Mouse (Mus musculus): ENCODE data around the gene Tnxb.
"Not testable (repeated sequence)": the region's sequence is repeated elsewhere in the genome, so short reads cannot be mapped to it uniquely, and the experiment has no call there.

Gene Tnxb

GRCm38 (mm10) chr17:34716247-34716646 is 45.9 kb downstream of the Tnxb start:
- in situ Hi-C loops (cut with MboI; ENCODE audit: unreplicated experiment in 2 of 2) = loop anchor here in 1 of 2 experiments (25.0 kb wide), 1 partner anchor 279 kb away; no protein-coding TSS in a partner anchor

- in situ Hi-C loops (cut with MboI; ENCODE audit: unreplicated experiment in 2 of 2) = loop anchor here in 1 of 2 experiments (25.0 kb wide), 1 partner anchor 280 kb away; no protein-coding TSS in a partner anchor
These were observed 47.1 kb downstream of the Tnxb start for GRCm38 (mm10) chr17:34717401-34717800.

GRCm38 (mm10) chr17:34719886-34720285 is 49.6 kb downstream of the Tnxb start:
- in situ Hi-C loops (cut with MboI; ENCODE audit: unreplicated experiment in 2 of 2) = loop anchor here in 1 of 2 experiments (25.0 kb wide), 1 partner anchor 283 kb away; no protein-coding TSS in a partner anchor

GRCm38 (mm10) chr17:34722238-34722637 is 51.9 kb downstream of the Tnxb start:
- in situ Hi-C loops (cut with MboI; ENCODE audit: unreplicated experiment in 2 of 2) = loop anchor here in 1 of 2 experiments (25.0 kb wide), 1 partner anchor 285 kb away; no protein-coding TSS in a partner anchor

GRCm38 (mm10) chr17:34723066-34723465 is 52.7 kb downstream of the Tnxb start:
- in situ Hi-C loops (cut with MboI; ENCODE audit: unreplicated experiment in 2 of 2) = loop anchor here in 1 of 2 experiments (25.0 kb wide), 1 partner anchor 286 kb away; no protein-coding TSS in a partner anchor

DNA sequence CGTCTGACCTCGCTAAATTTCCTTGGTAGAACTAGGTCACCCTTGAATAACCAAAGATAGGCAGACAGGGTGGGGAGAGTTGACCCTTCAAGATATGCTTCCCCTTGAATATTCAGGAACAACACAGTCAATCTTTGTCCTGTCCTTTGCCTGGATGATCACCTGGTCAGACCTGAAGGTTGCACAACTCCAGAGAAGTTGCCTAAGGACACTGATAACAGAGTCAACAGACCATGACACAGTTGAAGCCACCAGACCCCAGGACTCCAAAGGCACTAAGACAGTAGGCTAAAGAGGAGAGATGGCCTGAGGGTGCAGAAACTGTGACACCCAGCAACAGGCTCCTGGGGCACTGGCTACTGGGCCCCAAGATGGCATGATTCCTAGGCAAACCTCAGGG is 57.6 kb downstream of the Tnxb start:
- in situ Hi-C loops (cut with MboI; ENCODE audit: unreplicated experiment in 2 of 2) = no loop called here

- in situ Hi-C loops (cut with MboI; ENCODE audit: unreplicated experiment in 2 of 2) = not testable (repeated sequence)
These were observed 58.8 kb downstream of the Tnxb start for GRCm38 (mm10) chr17:34729155-34729554.

DNA sequence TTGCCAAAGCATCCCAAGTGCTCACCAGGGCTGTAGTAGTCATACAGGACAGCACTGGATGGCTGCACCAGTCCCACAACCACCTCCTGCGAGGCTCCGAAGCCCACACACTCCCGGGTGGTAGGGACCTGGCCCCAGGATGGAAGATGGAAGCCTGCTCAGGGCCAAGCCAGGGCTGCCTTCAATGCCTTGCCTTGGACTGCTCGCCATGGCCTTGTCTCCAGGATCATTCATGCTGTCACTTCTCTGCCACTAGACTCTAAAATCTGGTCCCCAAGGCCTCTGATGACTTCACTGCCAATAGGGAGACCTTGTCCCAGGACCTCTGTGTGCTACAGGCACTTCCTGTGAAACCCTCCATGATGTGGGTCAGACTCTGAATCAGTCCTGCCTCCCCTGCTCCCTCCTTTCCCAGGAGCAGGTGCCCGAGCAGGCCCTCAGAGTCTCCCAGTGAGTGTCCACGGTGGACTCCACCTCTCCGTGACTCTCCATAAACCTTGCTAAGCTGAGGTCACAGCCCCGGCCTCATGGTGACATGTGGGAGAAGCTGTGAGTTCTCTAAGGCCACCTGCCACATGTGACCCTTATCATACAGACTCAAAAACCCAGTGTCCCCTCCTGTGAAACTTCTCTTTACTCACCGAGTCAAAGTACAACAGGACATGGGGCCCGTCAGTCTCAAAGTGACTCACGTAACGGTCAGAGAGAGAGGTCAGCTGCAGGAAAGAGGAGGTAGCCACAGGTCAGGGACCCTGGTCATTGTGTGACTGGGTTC is 59.6 kb downstream of the Tnxb start:
- in situ Hi-C loops (cut with MboI; ENCODE audit: unreplicated experiment in 2 of 2) = loop anchor here (5.0 kb wide), 1 partner anchor 82 kb away; no protein-coding TSS in a partner anchor

DNA sequence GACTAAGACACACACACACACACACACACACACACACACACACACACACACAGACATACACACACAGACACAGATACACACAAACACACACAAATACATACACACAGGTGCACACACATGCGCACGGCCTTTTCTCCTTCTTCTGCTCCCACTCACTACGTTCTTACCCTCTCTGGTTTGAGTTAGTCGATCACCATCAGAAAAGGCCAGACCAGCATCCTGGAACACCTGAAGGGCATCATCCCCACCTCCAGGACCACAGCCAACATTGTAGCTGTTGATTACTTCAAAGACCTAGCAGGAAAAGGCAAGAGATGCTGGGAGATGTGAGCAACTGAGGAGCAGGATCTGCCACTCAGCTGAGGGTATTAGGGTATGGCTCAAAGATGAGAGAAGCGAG is 67.1 kb downstream of the Tnxb start:
- in situ Hi-C loops (cut with MboI; ENCODE audit: unreplicated experiment in 2 of 2) = not testable (repeated sequence)

- in situ Hi-C loops (cut with MboI; ENCODE audit: unreplicated experiment in 2 of 2) = not testable (repeated sequence)
These were observed 69.4 kb downstream of the Tnxb start for GRCm38 (mm10) chr17:34739708-34740107.

- in situ Hi-C loops (cut with MboI; ENCODE audit: unreplicated experiment in 2 of 2) = no loop called here
These were observed 69.9 kb downstream of the Tnxb start for GRCm38 (mm10) chr17:34740280-34740679.

DNA sequence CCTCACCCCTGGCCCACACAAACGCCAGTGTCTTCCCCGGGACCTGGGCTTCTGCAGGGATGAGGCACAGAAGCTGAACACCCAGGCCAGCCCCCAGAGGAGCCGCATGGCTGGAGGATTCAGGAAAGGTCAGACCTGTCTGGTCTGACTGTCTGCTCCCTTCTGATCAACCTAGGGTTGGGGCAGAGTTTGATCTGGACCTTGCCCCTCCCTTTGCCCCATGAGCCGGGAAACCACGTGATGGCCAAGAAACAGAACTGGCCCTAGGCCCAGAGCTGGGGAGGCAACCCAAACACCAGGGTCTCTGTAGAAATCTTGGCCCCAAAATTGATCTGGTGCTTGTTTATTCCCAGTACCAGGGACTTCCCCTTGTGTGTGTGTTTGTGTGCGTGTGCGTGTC is 73.4 kb downstream of the Tnxb start, which contains the start of gene C4b:
C4b (minus strand) TSS at position 164 of the 400 bp plus-strand sequence.
- in situ Hi-C loops (cut with MboI; ENCODE audit: unreplicated experiment in 2 of 2) = no loop called here

- in situ Hi-C loops (cut with MboI; ENCODE audit: unreplicated experiment in 2 of 2) = no loop called here
These were observed 73.9 kb downstream of the Tnxb start for GRCm38 (mm10) chr17:34744206-34744605.

DNA sequence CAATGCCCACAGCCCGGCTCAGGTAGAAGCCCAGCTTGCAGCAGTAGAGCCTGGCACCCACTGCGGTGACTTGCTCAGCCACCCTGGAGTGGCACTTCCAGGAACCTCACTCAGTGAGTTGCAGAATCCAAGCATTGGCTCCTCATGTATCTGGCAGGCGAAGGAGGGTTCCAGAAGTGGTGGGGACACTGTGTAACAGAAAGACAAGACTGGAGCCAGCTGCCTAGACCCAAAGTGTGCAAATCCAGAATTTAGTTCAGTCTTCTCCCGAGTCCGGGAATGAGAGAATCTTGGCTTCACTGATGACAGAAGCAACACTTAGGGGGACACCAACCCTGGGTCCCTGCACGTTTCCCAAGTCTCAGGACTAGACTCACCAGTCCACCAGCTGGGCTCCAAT is 74.3 kb downstream of the Tnxb start:
- in situ Hi-C loops (cut with MboI; ENCODE audit: unreplicated experiment in 2 of 2) = not testable (repeated sequence)

DNA sequence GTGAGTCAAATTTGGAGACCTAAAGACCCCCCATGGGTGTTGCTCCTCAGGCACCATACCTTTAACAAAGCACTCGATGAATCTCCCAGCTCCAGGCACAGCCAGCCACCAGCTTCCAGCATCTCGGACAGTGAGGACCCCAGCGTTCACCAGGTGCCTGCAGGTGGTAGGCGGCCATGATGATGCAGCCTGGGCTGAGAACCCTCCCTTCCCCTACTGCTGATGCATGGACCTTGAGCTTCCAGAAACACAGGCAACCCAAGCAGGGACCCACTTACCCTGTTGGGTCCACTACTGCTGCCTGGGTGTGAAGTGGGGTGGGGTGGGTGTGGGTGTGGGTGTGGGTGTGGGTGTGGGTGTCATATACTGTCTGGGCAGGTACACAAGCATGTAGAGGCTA is 74.8 kb downstream of the Tnxb start:
- in situ Hi-C loops (cut with MboI; ENCODE audit: unreplicated experiment in 2 of 2) = not testable (repeated sequence)

DNA sequence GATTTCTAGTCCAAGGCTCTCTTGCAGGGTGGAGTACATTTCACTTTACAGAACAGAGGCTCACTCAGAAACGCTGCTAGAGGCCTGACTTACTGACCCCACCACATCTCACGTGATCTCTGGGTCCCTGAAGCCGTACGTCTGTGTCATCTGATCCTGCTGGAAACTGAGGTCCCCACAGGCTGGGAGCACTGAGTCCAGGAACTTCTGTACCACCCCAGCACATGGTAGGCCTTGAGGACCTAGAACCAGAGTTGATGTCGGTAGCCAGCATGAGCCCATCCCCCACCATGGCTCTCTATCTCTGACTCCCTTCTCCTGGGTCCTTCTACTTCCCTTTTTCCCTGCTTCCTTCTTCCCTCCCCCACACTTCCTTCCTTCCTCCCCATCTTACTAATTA is 76.2 kb downstream of the Tnxb start:
- in situ Hi-C loops (cut with MboI; ENCODE audit: unreplicated experiment in 2 of 2) = no loop called here

GRCm38 (mm10) chr17:34761471-34761870 is 91.1 kb downstream of the Tnxb start:
- in situ Hi-C loops (cut with MboI; ENCODE audit: unreplicated experiment in 2 of 2) = no loop called here

Data from v-Abl transformed pro-B cells (cell line).